Mouse (Mus musculus): ENCODE data around the gene Dusp23.

The Dusp23 gene

GRCm38 (mm10) chr1:172629831-172630230 lies 2.9 kb downstream of the Dusp23 start:
- in situ Hi-C loops (cut with MboI, MseI): loop anchor here (5.0 to 25.0 kb wide), 4 partner anchors 103 to 593 kb away; partner anchors contain the start of gene Vangl2 (in 1 of the 2)

DNA sequence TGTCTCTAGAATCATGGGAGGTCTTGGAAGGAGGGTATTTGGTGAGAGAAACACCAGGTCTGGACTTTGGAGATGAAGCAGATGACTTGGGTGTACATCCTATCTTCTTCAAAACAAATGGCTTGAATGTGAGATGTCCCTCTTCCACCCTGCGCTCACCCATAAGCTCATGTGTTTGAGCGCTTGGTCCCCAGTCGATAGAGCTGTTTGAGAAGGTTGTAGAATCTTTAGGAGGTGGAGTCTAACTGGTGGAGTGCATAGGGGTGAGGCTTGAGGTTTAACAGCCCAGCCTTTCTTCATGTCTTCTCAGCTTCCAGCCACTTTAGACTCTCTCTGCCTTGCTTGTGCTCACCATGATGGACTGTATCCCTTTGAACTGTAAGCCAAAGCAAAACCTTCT lies 6.5 kb downstream of the Dusp23 start:
- in situ Hi-C loops (cut with MboI, MseI): loop anchor here in 1 of 2 experiments (25.0 kb wide), 1 partner anchor 589 kb away; the partner anchor contains the start of gene Vangl2

- in situ Hi-C loops (cut with MboI, MseI): no loop called here
These were observed 8.7 kb downstream of the Dusp23 start for GRCm38 (mm10) chr1:172624081-172624480.

GRCm38 (mm10) chr1:172623599-172623998 lies 9.2 kb downstream of the Dusp23 start:
- in situ Hi-C loops (cut with MboI, MseI): no loop called here

DNA sequence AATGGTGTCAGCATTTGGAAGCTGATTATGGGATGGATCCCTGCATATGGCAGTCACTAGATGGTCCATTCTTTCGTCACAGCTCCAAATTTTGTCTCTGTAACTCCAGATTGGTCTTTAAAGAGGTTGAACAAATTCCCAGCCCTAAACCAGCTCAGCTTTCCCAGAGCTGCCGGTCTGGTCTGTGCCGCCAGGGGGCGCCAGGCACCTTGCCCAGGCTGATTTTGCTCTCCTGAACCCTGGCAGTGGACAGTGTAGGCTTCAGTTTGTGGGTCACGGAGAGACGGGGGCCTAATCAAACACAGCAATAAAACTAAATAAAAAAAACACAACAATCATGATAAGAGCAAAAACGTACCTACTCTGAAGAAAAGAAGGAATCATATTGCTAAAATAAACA lies 13.5 kb downstream of the Dusp23 start:
- in situ Hi-C loops (cut with MboI, MseI): no loop called here

GRCm38 (mm10) chr1:172618141-172618540 lies 14.6 kb downstream of the Dusp23 start:
- in situ Hi-C loops (cut with MboI, MseI): no loop called here

DNA sequence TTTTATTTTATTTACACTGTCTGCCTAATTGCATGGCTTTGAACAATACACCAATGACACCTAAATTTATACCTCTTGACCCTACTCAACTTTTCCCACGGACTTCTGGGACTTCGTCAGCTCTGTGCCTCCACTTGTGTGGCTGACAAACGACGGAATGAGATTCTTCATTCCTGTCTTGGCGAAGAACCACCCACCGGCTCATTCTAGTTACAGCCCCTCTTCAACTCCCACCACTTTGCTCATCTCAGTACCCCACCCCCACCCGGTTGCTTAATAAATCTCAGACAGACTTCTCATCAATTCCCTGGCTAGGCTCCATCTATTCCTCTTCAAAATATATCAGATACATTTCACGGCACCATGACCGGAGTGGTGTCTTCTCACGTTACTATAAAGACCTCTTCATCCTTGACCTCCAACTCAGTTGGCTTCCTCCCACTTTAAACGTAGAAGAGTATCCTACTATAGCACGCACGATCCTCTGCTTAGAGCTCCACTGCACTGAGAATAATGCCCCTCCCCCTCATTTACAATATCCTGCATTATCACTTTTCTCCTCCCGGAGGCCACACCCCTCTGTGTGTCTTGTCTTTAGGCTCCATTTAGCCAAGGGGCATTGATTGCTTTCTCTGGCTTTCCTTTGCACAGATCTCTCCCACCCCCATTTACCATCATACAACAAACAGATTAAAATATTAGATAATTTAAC lies 15.2 kb downstream of the Dusp23 start:
- in situ Hi-C loops (cut with MboI, MseI): no loop called here

DNA sequence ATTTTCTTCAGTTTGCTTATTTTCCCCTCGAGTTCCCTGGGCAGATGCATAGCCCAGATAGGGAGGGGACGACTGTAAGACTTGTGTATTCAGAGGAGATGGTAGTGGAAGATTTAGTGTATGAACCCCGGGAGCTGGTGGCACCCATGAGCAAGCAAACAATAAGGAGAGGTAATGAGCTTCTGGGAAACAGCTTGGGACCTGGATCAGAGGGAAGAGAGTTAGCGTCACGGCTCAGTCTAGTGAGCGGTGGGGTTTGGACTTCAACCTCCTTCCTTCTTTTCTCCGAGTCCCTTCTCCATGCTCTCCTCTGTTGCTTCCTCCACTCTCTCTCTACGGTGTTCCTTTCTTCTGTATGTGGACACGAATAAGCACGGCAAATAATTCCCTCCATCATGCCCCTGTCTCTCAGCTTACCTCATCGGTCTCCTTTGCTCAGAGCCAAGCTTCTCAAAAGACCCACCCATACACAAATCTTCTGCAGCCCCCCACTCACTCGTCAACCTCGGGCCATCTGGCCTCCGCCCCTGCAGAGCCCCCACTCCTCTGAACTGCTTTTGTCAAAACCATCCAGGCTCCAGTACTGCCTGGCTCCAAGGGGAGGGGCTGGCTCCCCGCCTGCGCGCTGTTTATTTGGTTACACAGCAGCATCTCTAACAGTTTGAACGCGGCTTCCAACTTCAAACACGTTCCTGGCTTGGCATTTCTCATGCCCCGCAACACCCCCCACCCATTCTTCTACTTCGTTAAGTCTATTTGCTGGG lies 16.0 kb downstream of the Dusp23 start:
- in situ Hi-C loops (cut with MboI, MseI): no loop called here

GRCm38 (mm10) chr1:172615412-172615811 lies 17.4 kb downstream of the Dusp23 start:
- in situ Hi-C loops (cut with MboI, MseI): no loop called here

- in situ Hi-C loops (cut with MboI, MseI): no loop called here
These were observed 18.1 kb downstream of the Dusp23 start for GRCm38 (mm10) chr1:172614654-172615053.

DNA sequence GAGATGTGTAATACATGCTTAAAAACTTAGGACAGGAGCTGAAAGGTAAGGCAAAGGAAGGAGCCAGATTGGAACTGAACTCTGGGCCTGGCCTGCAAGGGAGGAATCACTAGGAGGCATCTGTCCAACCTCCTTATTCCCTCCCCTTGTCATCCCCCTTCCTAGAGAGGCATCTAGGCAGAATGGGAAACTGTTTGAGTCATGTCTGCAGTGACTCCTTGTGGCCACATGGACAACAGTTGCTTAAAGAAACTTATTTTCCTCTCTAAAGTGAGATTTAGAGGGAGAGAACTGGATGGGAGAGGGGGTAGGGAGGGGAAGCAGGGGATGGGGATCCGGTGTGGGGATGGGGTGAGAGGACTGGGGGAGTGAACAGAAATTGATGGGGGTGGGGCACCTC lies 20.0 kb downstream of the Dusp23 start:
- in situ Hi-C loops (cut with MboI, MseI): no loop called here

DNA sequence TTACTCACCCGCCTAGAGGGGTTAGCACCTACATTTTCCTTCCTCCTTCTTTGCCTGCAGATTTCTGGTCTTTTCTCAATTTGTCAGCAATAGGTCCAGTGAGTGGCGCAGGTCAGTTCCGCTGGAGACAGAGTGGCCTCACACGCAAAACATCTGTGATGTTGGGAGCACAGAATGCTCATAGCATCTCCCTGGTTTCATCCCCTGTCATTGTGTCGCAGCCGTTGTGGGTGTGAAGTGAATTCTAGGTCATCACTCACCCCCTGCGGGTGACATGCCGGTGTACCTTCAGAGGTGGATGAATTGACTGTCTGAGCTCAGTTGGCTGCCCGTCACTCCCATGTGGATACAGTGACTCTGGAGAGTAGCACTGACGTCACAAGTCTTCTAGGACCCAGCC lies 21.5 kb downstream of the Dusp23 start:
- in situ Hi-C loops (cut with MboI, MseI): no loop called here

- in situ Hi-C loops (cut with MboI, MseI): no loop called here
These were observed 30.4 kb downstream of the Dusp23 start, which contains the start of gene Fcrl6 for GRCm38 (mm10) chr1:172602326-172602725. TSS of gene Fcrl6 (minus strand) at chr1:172602551.

DNA sequence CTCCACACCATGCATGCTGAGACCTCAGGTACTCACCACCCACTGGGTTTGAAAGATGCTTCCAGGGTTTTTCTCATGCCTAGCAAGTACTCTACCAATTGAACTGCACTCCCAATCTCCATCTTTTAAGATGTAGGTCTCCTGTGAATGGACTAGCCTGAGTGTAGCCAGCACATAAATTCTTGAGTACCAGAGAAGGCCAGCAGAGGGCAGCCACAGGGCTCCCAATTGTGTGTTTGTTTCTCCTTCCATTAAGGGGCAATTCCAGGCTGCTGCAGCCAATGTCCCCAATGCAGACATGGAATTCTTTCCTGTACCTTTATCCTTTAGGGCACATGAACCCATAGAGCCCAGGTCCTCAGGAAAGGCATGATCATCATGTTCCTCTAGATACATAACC lies 38.3 kb downstream of the Dusp23 start:
- in situ Hi-C loops (cut with MboI, MseI): no loop called here

- in situ Hi-C loops (cut with MboI, MseI): no loop called here
These were observed 38.8 kb downstream of the Dusp23 start for GRCm38 (mm10) chr1:172593956-172594355.

DNA sequence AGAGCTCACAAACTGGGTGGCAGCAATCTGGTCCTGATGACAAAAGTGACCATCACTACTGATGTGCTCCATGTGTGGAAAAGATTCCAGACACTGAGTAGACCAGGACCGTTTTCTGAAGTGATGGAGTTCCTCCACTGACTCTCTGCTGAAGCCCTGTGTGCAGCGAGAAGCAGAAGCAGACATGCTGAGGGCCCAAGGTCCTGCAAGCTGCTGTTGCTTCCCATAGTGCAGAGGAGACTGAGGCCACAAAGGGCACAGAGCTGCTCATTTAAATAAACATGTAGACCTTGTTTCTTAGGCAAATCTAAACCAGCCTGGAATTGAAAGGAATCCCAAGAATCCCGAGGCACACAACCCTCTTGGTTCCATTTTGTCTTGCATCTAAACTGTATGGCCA lies 39.4 kb downstream of the Dusp23 start:
- in situ Hi-C loops (cut with MboI, MseI): no loop called here

GRCm38 (mm10) chr1:172590385-172590784 lies 42.4 kb downstream of the Dusp23 start, which contains the start of gene Slamf8:
TSS of gene Slamf8 (minus strand) at chr1:172590568.
- in situ Hi-C loops (cut with MboI, MseI): no loop called here

DNA sequence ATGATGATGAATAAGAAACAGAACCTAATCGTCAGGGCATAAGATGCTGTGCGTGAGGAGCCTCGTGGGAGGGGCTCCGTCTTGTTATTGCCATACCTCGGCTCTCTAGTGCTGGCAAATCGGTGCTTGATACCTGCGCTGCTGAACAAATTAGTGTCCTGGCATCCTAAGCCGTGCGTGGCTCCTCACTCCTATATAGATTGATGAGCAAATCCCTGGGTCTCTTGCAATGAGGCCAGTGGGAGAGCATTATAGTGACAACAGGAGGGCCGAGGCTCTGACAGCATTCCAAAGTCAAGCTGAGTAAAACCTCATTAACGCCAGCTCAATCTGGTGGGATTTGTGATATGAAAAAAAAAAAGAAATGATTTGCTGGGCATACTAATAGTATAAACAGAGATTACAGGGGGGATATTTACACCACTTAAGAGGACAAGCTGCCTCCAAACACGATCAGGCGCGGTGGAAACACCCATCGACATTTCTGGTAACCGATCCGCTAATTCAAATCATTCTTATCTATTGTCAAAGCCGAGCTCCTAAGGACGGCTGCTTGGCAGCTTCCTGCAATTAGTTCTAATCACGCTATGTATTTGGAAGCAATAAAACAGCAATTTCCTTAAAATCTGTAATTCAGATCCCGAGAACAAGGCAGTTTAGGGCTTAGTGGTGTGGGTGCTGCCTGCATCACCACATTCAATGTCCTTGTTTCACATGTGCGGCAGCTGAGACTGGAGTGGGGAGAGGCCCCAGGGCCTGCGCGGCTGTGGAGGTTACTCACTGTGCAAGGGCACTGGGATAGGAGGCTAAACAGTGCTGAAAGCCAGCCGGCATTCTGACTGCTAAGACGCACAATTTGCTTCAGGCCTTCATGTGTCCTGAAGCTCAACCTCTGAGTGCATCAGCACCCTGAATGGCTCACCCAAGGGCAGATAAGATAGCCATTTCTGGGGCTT lies 46.9 kb downstream of the Dusp23 start:
- in situ Hi-C loops (cut with MboI, MseI): no loop called here

- in situ Hi-C loops (cut with MboI, MseI): no loop called here
These were observed 47.7 kb downstream of the Dusp23 start for GRCm38 (mm10) chr1:172585026-172585425.

- in situ Hi-C loops (cut with MboI, MseI): no loop called here
These were observed 48.5 kb downstream of the Dusp23 start for GRCm38 (mm10) chr1:172584271-172584670.

DNA sequence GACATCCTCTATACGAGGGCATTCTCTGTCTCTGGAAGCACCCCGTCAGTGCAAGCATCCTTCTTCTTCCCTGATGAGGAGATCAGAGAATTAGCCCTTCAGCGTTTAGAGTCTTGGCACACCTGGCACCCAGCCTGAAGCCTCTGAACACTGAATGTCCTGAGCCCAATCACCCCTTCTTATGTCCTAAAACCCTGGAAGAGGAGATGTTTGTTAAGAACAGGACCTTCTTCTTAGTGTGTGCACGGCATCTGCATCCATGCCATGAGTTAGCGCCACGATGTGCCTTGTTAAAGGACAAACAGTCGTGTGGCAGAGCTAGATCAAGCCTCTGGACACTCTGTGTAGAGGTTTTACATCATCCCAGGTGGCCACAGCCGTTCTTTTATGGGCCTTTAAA lies 50.3 kb downstream of the Dusp23 start:
- in situ Hi-C loops (cut with MboI, MseI): no loop called here

Measured in T-helper 17 cell (primary cell).